In the genomic region with DNA sequence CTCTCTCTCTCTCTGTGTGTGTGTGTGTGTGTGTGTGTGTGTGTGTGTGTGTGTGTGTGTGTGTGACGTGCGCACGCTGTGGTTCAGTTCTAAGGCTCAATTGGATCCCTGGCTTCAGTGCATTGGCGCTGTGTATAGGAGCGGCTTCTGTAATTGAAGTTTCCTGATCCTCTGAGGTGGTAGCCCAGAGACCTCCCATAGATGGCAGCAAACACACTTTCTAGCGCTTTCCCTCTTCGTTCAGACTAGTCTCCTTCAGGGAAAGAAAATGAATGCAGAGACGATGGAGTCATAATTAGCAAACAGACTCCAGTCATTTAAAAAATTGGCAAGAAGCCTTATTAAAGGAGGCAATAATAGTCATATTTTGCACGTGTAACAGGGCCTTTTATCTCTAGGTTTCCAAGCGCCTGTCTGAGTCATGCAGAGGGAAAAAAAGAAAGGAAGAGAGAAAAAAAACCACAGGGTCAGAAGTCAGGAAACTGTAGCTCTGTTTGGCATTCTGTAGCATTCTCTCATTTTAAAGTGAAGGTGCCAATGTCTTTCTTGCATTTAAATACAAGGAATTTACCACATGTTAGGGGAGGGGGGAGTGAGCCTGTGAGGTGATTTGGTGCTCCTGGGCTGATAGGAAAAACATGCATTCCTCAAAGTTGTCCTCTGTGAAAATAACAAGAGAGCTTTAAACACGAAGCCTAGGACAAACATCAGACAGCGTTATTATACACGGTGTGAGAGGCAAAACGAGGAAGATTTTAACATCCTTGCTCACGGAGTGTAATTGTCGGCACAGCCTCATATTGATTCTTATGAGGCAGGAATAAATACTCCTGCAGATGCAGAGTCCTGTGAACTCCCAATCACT, we compare ENCODE assay signal across 8 mouse cellular contexts.
DNase-seq lines count a peak whose midpoint lies in the region; ATAC-seq lines count a peak whose summit lies in the region.

No protein-coding gene starts in this region.

- no peak overlapping the region for H3K4me3 ChIP-seq in midbrain, embryonic 11.5 days (ENCODE audit: low read depth, low read length)
- H3K4me3 ChIP-seq in stomach, embryonic 15.5 days (replicated peaks) = no peak overlapping the region

- intact Hi-C loops in left cerebral cortex, postnatal 36 days (cut with DNase I) = loop anchor here (5.0 to 10.0 kb wide), 6 partner anchors 76 to 696 kb away; partner anchors contain the start of genes Ercc8, Ndufaf2 and Smim15

- peak; percentile 91 for ATAC-seq in midbrain, embryonic 11.5 days (ENCODE audit: low FRiP score)
- peak; percentile 60; the same call in 1 of the 2 replicates for ATAC-seq in stomach, embryonic 15.5 days (ENCODE audit: insufficient read depth, low FRiP score, low read depth)

- H3K4me1 ChIP-seq in midbrain, embryonic 11.5 days (ENCODE audit: control insufficient read depth, insufficient read depth, low read length) = peaks cover 5% of the 10 kb centered on the region; the same call in 1 of the 2 replicates
- no peaks in the 10 kb centered on the region; the same call in 1 of the 2 replicates for H3K4me1 ChIP-seq in stomach, embryonic 15.5 days

- WGBS in midbrain, embryonic 11.5 days = 24% methylated on average over 16 of the region's 16 CpGs
- 13% methylated on average over 16 of the region's 16 CpGs for WGBS in stomach, embryonic 15.5 days

- no peak overlapping the region for H3K9ac ChIP-seq in midbrain, embryonic 11.5 days (ENCODE audit: low read length)
- H3K9ac ChIP-seq in stomach, embryonic 15.5 days = no peak overlapping the region

- no peaks in the 10 kb centered on the region for H3K36me3 ChIP-seq in midbrain, embryonic 11.5 days (ENCODE audit: control insufficient read depth, insufficient read depth, low read length)
- H3K36me3 ChIP-seq in stomach, embryonic 15.5 days = no peaks in the 10 kb centered on the region

- no peaks in the 10 kb centered on the region for H3K27me3 ChIP-seq in midbrain, embryonic 11.5 days (ENCODE audit: control insufficient read depth, insufficient read depth, low read length)
- no peaks in the 10 kb centered on the region for H3K27me3 ChIP-seq in stomach, embryonic 15.5 days (replicated peaks)

- no peaks in the 10 kb centered on the region for H3K9me3 ChIP-seq in midbrain, embryonic 11.5 days (ENCODE audit: control insufficient read depth, low read length)
- H3K9me3 ChIP-seq in stomach, embryonic 15.5 days = no peaks in the 10 kb centered on the region

- H3K4me2 ChIP-seq in midbrain, embryonic 11.5 days = no peak overlapping the region
- peak overlapping the region; percentile 45 for H3K4me2 ChIP-seq in stomach, embryonic 15.5 days

- no peak overlapping the region for H3K27ac ChIP-seq in midbrain, embryonic 11.5 days (ENCODE audit: low read depth, low read length)
- H3K27ac ChIP-seq in stomach, embryonic 15.5 days = no peak overlapping the region

- DNase-seq in ovary, adult 18-20 months (ENCODE audit: low spot score) = peak; percentile 27
- no peak for DNase-seq in ovary, postnatal 10 days (ENCODE audit: low spot score)
- DNase-seq in embryo, embryonic 11 days = peak; percentile 83
- peak; percentile 62 for DNase-seq in heart, adult 8-10 months (ENCODE audit: low spot score)
- peak; percentile 64 for DNase-seq in kidney, adult 18-20 months
- peak; percentile 39 to 56 for DNase-seq in left cerebral cortex, postnatal 36 days (ENCODE audit: low spot score in 2 of 2)
- DNase-seq in midbrain, embryonic 11.5 days (ENCODE audit: low spot score, missing footprints) = peak; percentile 93
